Mouse (Mus musculus) olfactory bulb, adult 2 months (tissue): ENCODE results near the gene Plbd1.

ENCODE experiments used
- CTCF ChIP-seq: fragments of 200-500 bp; IDR thresholded peaks from 2 replicates; pipeline ENCODE4 v1.5.1; 2012; ENCODE audit warnings: low read depth, mild to moderate bottlenecking, low read length, moderate library complexity; ENCODE audit not compliant: insufficient read depth
- POLR2A ChIP-seq: fragments of 200-500 bp; IDR thresholded peaks from 2 replicates; pipeline ENCODE4 v1.6.1; 2012; ENCODE audit warnings: mild to moderate bottlenecking, low read depth, low read length, moderate library complexity; ENCODE audit not compliant: insufficient read depth

DNA sequence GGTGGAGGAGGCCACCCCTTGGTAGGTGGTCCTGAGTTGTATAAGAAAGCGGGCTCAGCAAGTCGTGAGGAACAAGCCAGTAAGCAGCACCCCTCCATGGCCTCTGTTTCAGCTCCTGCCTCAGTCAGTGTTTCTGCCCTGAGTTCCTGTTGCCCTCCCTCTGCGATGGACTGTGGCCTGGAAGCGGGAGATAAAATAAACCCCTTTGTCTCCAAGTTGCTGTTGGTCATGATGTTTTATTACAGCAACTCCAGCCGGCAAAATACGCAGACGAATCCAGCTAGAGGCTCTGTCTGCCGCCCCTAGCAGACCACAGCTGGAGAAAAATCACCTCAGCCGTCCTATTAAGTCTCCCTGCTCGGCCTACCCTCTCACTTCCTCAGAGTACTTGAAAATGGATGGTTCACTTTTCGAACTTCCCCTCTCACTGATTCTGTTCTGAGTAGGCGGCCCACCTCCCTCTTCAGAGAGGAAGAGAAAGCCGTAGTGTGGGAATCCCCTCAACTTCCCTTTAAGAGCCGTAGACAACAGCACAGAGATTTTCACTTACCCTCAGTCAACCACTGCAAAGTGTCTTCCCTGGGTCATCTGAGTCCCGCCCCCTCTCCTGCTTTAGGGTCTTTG is 28.2 kb upstream of the Plbd1 start:
- TF ChIP-seq CTCF (no peak), POLR2A (no peak)
